Mouse (Mus musculus) liver, adult 2 months (tissue): Measurements from ENCODE around the gene Amt.

Source experiments
- CTCF ChIP-seq: fragments of 200-500 bp; IDR thresholded peaks from 2 replicates; pipeline ENCODE4 v1.5.1; 2011; ENCODE audit warnings: low read depth, low read length, control low read depth
- POLR2A ChIP-seq: fragments of 200-500 bp; IDR thresholded peaks from 2 replicates; pipeline ENCODE4 v1.6.1; 2011; ENCODE audit warnings: low read length, control low read depth; ENCODE audit not compliant: insufficient read depth; ENCODE audit errors: extremely low read depth

DNA sequence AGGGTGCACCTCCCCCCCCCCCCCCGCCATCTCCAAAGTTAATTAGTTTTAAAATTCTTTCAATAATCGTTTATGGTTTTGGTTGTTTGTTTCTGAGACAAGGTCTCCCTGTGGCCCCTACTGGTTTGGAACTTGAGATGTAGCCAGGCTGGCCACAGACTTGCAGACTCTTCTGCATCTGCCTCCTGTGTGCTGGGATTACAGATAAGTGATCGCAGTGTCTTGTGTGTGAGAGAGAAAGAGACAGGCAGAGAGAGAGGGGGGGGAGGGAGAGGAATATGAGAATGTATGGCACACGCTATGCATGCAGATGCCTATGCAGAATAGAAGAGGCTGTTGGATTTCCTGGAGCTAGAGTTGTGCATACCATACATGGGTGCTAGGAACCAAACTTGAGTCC is 53.1 kb downstream of the Amt start:
- no peak for TF ChIP-seq CTCF
- no peak for TF ChIP-seq POLR2A
